ENCODE assay signal across 8 mouse cellular contexts in genomic region chr15:12490969-12491368, GRCm38 (mm10).
DNase-seq lines count a peak whose midpoint lies in the region; ATAC-seq lines count a peak whose summit lies in the region.

No protein-coding gene starts in this region.

- H3K4me1 ChIP-seq in intestine, embryonic 16.5 days (ENCODE audit: control insufficient read depth, insufficient read depth, low read length), result peaks cover 12% of the 10 kb centered on the region; the same call in 1 of the 2 replicates

- no peak overlapping the region for H3K9ac ChIP-seq in intestine, embryonic 16.5 days (ENCODE audit: low read depth, low read length)

- DNase-seq in cerebellum, adult 18-20 months, result peak; percentile 8 to 18
- DNase-seq in cerebellum, adult 11 months, result no peak
- DNase-seq in adrenal gland, adult 8-10 months, result peak; percentile 78
- DNase-seq in gastrocnemius, postnatal 14 days, result peak; percentile 35
- peak; percentile 16 to 36 for DNase-seq in left cerebral cortex, postnatal 36 days (ENCODE audit: low spot score in 2 of 2)
- peak; percentile 26 to 52 for DNase-seq in right cerebral cortex, adult 2 months (ENCODE audit: low spot score in 2 of 2)
- no peak for DNase-seq in urinary bladder, adult 18-20 months (ENCODE audit: low spot score in 2 of 2)

- H3K4me3 ChIP-seq in intestine, embryonic 16.5 days (ENCODE audit: low read length), result no peak overlapping the region

- H3K36me3 ChIP-seq in intestine, embryonic 16.5 days (ENCODE audit: control insufficient read depth, insufficient read depth, low read length), result no peaks in the 10 kb centered on the region

- no peaks in the 10 kb centered on the region for H3K9me3 ChIP-seq in intestine, embryonic 16.5 days (ENCODE audit: control insufficient read depth, low read length)

- H3K27me3 ChIP-seq in intestine, embryonic 16.5 days (replicated peaks; ENCODE audit: control insufficient read depth, insufficient read depth, low read length), result no peaks in the 10 kb centered on the region

- no peak overlapping the region for H3K4me2 ChIP-seq in intestine, embryonic 16.5 days (ENCODE audit: low read depth, low read length)

- H3K27ac ChIP-seq in intestine, embryonic 16.5 days (ENCODE audit: low read length), result 0 out of 2 replicates have a peak overlapping the region, but pooled peaks have one; percentile 39

- intact Hi-C loops in gastrocnemius, postnatal 14 days (cut with DNase I; ENCODE audit: low total_unique reads), result no loop called here
- intact Hi-C loops in left cerebral cortex, postnatal 36 days (cut with DNase I), result no loop called here

- 34% methylated on average over 3 of the region's 3 CpGs for WGBS in intestine, embryonic 16.5 days

- peak; percentile 30 for ATAC-seq in intestine, embryonic 16.5 days

Comparison
In these comparisons a context has a peak if more than half of its experiments do, and no peak if none do; other contexts are left out.
1. DNase-seq: peak in cerebellum, adult 18-20 months (2 of 2), adrenal gland, adult 8-10 months (single experiment), gastrocnemius, postnatal 14 days (single experiment), left cerebral cortex, postnatal 36 days (2 of 2) and right cerebral cortex, adult 2 months (2 of 2); none in cerebellum, adult 11 months (single experiment) and urinary bladder, adult 18-20 months (0 of 2).